Mouse (Mus musculus) liver, embryonic 11.5 days (tissue): ENCODE data around the gene Tmem108. TPM values are rescaled to one million over a fixed set of nuclear protein-coding genes. Genes with fewer than 3 reads are reported as not detected.

ENCODE experiments used
- ATAC-seq: fragments of 200-750 bp; cut with Nextera tagmentation; replicated peaks from 2 replicates; pipeline ENCODE4 v1.8.0; 2017; ENCODE audit warnings: moderate number of reproducible peaks, mild to moderate bottlenecking, moderate TSS enrichment, moderate library complexity; ENCODE audit not compliant: low FRiP score
- DNase-seq: peaks from one replicate; pipeline ENCODE4 v3.0.0-alpha.2; 2017; ENCODE audit warnings: low spot score
- H3K27ac ChIP-seq: fragments of 300-500 bp; sonication (generic); 2 replicates; pipeline ENCODE4 v1.5.1; 2014; ENCODE audit warnings: mild to moderate bottlenecking, low read depth, low read length, control low read depth
- H3K27me3 ChIP-seq: fragments of 300-500 bp; sonication (generic); replicated peaks from 2 replicates; pipeline ENCODE4 v1.6.1; 2014; ENCODE audit warnings: low read length, mixed read lengths; ENCODE audit not compliant: control insufficient read depth, insufficient read depth
- H3K36me3 ChIP-seq: fragments of 300-500 bp; sonication (generic); 2 replicates; pipeline ENCODE4 v1.6.1; 2014; ENCODE audit warnings: mild to moderate bottlenecking, low read length, moderate library complexity, mixed read lengths; ENCODE audit not compliant: control insufficient read depth, insufficient read depth
- H3K4me1 ChIP-seq: fragments of 300-500 bp; sonication (generic); replicated peaks from 2 replicates; pipeline ENCODE4 v1.6.1; 2014; ENCODE audit warnings: low read length, mixed read lengths; ENCODE audit not compliant: control insufficient read depth, insufficient read depth
- H3K4me2 ChIP-seq: fragments of 300-500 bp; sonication (generic); 2 replicates; pipeline ENCODE4 v1.6.1; 2014; ENCODE audit warnings: mild to moderate bottlenecking, control low read depth, moderate library complexity
- H3K4me3 ChIP-seq: fragments of 300-500 bp; sonication (generic); 2 replicates; pipeline ENCODE4 v1.5.1; 2014; ENCODE audit warnings: low read depth, low read length, control low read depth
- H3K9ac ChIP-seq: fragments of 300-500 bp; sonication (generic); 2 replicates; pipeline ENCODE4 v1.6.1; 2014; ENCODE audit warnings: low read depth, low read length, control low read depth
- H3K9me3 ChIP-seq: fragments of 300-500 bp; sonication (generic); 2 replicates; pipeline ENCODE4 v1.6.1; 2016; ENCODE audit warnings: low read length, inconsistent platforms, mixed read lengths; ENCODE audit not compliant: control insufficient read depth
- WGBS: fragments of 180-500 bp; shearing (Covaris S2); extraction: QIAGEN DNeasy Blood & Tissue Kit; methylation state at CpG from one replicate; pipeline ENCODE4 v1.1.7; 2014; 5-methylcytosine and 5-hydroxymethylcytosine counted together
- polyA plus RNA-seq: library from polyadenylated mRNA; unstranded; fragments of >200 nt; fragmentation: Nextera tagmentation; extraction: Ambion mirVana; gene quantifications from 2 replicates; pipeline ENCODE4 v1.2.1, GENCODE M21; 2014

Gene Tmem108
- polyA plus RNA-seq, 1 experiment from 2014 or later = 17.6 TPM

DNA sequence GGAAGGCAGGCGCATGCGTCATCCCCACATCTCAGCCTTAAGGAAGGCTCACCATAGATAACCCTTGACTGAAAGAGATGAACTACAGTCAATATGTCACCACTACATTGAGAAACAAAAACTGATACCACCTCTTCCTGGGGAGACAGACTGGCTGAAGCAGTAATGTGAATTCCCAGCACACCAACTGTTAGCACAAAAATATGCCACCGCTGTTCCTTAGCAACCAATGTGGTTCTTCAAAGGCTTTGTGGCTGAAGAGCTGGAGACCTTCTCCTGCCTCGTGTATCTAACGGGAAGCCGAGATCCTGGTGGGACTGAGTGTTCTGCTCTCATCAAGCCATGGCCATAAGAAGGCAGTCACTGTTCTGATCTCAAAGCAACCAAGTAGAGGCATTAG is 92.8 kb downstream of the Tmem108 start:
- Histone ChIP-seq H3K27me3 (no peaks in the 10 kb centered on the region), H3K4me1 (no peaks in the 10 kb centered on the region), H3K4me3 (no peak overlapping the region), H3K36me3 (no peaks in the 10 kb centered on the region), H3K4me2 (no peak overlapping the region), H3K9ac (no peak overlapping the region), H3K27ac (no peak overlapping the region), H3K9me3 (0 out of 2 replicates have a peak, but pooled peaks cover 2% of the 10 kb centered on the region)
- DNase-seq (no peak), ATAC-seq (no peak)
- WGBS = 85% methylated on average over 6 of the region's 6 CpGs

GRCm38 (mm10) chr9:103665817-103666216 is 95.8 kb downstream of the Tmem108 start:
- Histone ChIP-seq H3K27ac (no peak overlapping the region), H3K27me3 (no peaks in the 10 kb centered on the region), H3K36me3 (no peaks in the 10 kb centered on the region), H3K9me3 (no peaks in the 10 kb centered on the region), H3K4me1 (no peaks in the 10 kb centered on the region), H3K4me2 (no peak overlapping the region), H3K4me3 (no peak overlapping the region), H3K9ac (no peak overlapping the region)
- 77% methylated on average over 6 of the region's 6 CpGs for WGBS
- no peak for ATAC-seq
- no peak for DNase-seq

DNA sequence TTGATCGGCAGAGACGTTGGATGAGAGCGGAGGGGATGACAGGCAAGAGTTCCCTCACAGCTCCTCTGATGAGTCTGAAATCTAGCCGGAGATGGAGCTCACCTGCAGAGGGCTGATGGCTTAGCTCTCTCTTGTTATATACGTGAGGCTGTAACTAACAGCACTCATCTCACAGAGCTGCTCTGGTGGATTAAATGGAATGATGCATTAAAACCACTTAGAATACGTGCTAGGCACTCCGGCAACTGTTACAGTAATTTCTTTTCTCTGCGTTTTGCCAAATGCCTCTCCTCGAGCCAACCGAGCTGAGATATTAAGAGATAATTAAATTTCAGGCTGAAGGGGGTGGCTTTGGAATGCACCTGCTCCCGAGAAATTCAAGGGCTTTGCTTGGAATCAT is 97.5 kb downstream of the Tmem108 start:
- ATAC-seq (no peak), DNase-seq (no peak)
- no peak overlapping the region for H3K4me2 ChIP-seq
- H3K4me3 ChIP-seq = no peak overlapping the region
- no peaks in the 10 kb centered on the region for H3K4me1 ChIP-seq
- no peak overlapping the region for H3K27ac ChIP-seq
- no peaks in the 10 kb centered on the region for H3K9me3 ChIP-seq
- H3K9ac ChIP-seq = no peak overlapping the region
- no peaks in the 10 kb centered on the region for H3K36me3 ChIP-seq
- no peaks in the 10 kb centered on the region for H3K27me3 ChIP-seq
- WGBS = 84% methylated on average over 11 of the region's 11 CpGs

GRCm38 (mm10) chr9:103661873-103662272 is 99.8 kb downstream of the Tmem108 start:
- no peaks in the 10 kb centered on the region for H3K4me1 ChIP-seq
- H3K27me3 ChIP-seq = no peaks in the 10 kb centered on the region

DNA sequence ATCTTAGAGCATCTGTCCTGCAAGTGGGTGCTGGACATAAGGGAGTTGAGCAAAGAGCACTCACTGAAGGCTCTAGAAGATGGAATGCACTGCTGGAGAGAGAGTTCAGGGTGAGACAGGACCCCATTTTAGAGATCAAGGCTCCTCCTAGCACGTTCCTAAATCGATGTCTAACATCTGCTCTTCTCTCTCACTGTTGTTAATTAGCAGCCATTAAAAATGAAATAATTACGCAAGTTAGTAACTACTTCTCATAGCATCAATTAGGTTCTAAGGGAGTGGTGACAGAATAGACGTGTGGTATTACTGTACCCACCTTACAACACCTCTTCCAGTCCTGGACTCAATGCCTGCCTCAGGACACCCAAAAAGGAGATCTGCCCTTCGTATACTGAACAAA is 103.7 kb downstream of the Tmem108 start:
- Histone ChIP-seq H3K9ac (no peak overlapping the region), H3K27me3 (no peaks in the 10 kb centered on the region), H3K4me1 (no peaks in the 10 kb centered on the region; the same call in 1 of the 2 replicates), H3K9me3 (no peaks in the 10 kb centered on the region), H3K27ac (no peak overlapping the region), H3K36me3 (no peaks in the 10 kb centered on the region), H3K4me2 (no peak overlapping the region), H3K4me3 (no peak overlapping the region)
- no peak for ATAC-seq
- DNase-seq = no peak
- WGBS = 81% methylated on average over 5 of the region's 5 CpGs

More at GRCm38 (mm10) chr9:103661873-103662272, 99.8 kb downstream of the Tmem108 start:
- Histone ChIP-seq H3K36me3 (no peaks in the 10 kb centered on the region), H3K9me3 (no peaks in the 10 kb centered on the region), H3K4me2 (no peak overlapping the region), H3K27ac (no peak overlapping the region), H3K4me3 (no peak overlapping the region), H3K9ac (no peak overlapping the region)
- ATAC-seq (no peak), DNase-seq (no peak)
- 71% methylated on average over 1 of the region's 1 CpGs for WGBS

DNA sequence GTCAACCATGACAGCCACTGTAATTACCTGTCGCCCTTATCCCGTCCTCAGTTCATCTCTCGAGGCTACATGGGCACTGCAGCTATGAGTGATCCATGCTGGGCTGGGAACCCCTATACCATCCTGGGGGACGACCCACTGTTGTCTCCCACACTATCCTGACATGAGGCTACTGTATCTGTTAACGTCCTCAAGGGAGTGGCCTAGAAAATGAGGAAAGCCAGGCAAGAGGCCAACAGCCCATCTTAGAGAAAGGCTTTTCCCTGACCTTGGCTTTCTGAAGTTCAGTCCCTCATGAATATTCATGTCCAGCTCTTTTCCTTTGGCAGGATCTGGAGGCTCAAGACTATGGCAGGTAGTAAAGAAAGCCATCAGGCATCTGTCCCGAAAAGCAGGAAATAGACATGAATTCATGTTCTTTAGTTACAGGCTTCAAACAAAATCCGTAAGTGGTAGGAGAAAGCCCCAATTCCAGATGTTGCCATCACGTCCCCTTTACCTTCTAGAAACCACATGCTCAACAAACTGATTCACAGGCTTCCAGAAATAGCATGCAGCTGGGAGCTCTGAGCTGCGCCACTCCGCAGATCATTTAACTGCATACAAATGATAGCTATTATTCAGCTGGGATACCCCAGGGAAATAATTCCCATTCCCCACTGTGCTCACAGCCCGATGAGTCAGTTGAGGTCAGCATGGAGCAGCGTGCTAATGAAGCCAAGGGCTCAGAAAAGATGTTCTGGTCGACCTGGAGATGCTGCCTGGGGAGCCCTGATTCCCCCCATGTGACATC is 104.3 kb downstream of the Tmem108 start:
- ATAC-seq (no peak), DNase-seq (no peak)
- Histone ChIP-seq H3K4me3 (no peak overlapping the region), H3K9ac (no peak overlapping the region), H3K9me3 (no peaks in the 10 kb centered on the region), H3K27ac (no peak overlapping the region), H3K36me3 (no peaks in the 10 kb centered on the region), H3K4me1 (no peaks in the 10 kb centered on the region; the same call in 1 of the 2 replicates), H3K27me3 (no peaks in the 10 kb centered on the region), H3K4me2 (no peak overlapping the region)
- 62% methylated on average over 13 of the region's 13 CpGs for WGBS

DNA sequence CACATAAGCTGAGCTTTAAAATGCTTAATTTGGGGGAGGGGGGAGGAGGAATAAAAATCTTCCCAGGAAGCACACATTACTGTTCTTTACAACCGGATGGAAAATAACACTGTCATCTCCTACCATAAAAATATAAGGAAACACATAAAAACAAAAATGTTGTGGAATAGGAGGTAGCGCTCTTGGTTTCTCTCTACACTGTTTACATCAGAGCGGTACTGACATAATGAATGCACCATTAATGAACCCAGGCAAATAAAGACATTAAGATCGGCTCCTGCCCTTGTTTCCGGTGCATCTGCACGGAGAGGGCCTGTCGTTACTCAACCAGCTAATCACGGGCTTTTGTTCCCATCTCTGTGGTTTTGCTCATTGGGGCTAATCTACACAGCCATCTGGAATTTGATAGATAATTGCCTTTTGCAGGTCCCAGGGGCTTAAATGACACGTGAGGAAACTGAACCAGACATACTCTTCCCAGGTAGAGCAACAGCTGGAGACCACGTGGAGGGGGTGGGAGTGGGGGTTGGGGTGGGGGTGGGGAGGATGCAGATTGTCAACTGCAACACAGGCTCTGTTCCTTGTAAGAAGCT is 107.5 kb downstream of the Tmem108 start:
- H3K27me3 ChIP-seq = no peaks in the 10 kb centered on the region
- H3K27ac ChIP-seq = no peak overlapping the region
- no peaks in the 10 kb centered on the region for H3K9me3 ChIP-seq
- 21% methylated on average over 10 of the region's 10 CpGs for WGBS
- no peaks in the 10 kb centered on the region; the same call in 1 of the 2 replicates for H3K4me1 ChIP-seq
- no peak overlapping the region for H3K4me3 ChIP-seq
- ATAC-seq (no peak), DNase-seq (no peak)
- no peak overlapping the region for H3K4me2 ChIP-seq
- H3K36me3 ChIP-seq = no peaks in the 10 kb centered on the region
- H3K9ac ChIP-seq = no peak overlapping the region

DNA sequence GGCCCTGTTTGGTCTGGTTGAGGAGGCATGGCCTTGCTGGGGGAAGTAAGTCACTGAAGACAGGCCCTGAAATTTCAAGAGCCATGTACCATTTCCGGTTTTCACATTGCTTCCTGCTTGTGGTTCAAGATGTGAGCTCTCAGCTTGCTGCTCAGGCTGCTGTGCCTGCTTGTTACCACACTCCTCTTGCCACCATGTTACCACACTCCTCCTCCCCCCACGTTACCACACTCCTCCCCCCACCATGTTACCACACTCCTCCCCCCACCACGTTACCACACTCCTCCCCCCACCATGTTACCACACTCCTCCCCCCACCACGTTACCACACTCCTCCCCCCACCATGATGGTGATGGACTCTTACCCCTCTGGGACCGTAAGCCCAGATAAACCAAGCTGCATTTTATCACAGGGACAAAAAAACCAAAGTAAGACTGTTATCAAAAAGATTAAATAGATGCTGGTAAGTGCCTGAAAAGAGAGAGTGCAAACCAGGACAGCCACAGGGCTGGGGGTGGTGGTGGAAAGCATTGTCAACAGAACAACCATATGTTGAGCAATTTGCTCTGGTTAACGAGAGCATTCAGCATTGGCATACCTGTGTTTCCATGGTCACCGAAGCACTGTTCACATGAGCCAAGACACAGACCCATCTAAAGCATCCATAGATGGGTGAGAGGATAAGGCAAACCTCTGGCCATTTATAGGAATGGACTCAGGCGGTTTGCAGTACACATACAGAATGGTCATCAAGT is 109.3 kb downstream of the Tmem108 start:
- Histone ChIP-seq H3K27ac (no peak overlapping the region), H3K4me3 (no peak overlapping the region), H3K4me1 (no peaks in the 10 kb centered on the region; the same call in 1 of the 2 replicates), H3K36me3 (no peaks in the 10 kb centered on the region), H3K27me3 (no peaks in the 10 kb centered on the region), H3K9me3 (no peaks in the 10 kb centered on the region), H3K4me2 (no peak overlapping the region), H3K9ac (no peak overlapping the region)
- no peak for ATAC-seq
- WGBS = 54% methylated on average over 8 of the region's 8 CpGs
- DNase-seq = no peak
